Mouse (Mus musculus) testis, adult 2 months (tissue): Measurements from ENCODE around the gene R3hdm2. TPM values are rescaled to one million over a fixed set of nuclear protein-coding genes. Genes with fewer than 3 reads are reported as not detected.

Experiments used
- H3K27ac ChIP-seq: fragments of 200-500 bp; 2 replicates; pipeline ENCODE4 v1.5.1; 2012; ENCODE audit warnings: low read depth, low read length; ENCODE audit not compliant: control insufficient read depth, insufficient read depth
- H3K27me3 ChIP-seq: fragments of 200-500 bp; 2 replicates; pipeline ENCODE4 v1.6.1; 2012; ENCODE audit warnings: mild to moderate bottlenecking, low read length, moderate library complexity; ENCODE audit not compliant: control insufficient read depth, insufficient read depth
- H3K36me3 ChIP-seq: fragments of 200-500 bp; 2 replicates; pipeline ENCODE4 v1.6.1; 2012; ENCODE audit warnings: mild to moderate bottlenecking, low read length; ENCODE audit not compliant: control insufficient read depth, insufficient read depth
- H3K4me1 ChIP-seq: fragments of 200-500 bp; 2 replicates; pipeline ENCODE4 v1.6.1; 2012; ENCODE audit warnings: low read length; ENCODE audit not compliant: control insufficient read depth, insufficient read depth
- H3K4me3 ChIP-seq: fragments of 200-500 bp; 2 replicates; pipeline ENCODE4 v1.5.1; 2012; ENCODE audit warnings: low read depth, mild to moderate bottlenecking, low read length, moderate library complexity, mixed read lengths; ENCODE audit not compliant: control insufficient read depth
- CTCF ChIP-seq: fragments of 200-500 bp; IDR thresholded peaks from 2 replicates; pipeline ENCODE4 v1.5.1; 2012; ENCODE audit warnings: low read depth, mild to moderate bottlenecking, inconsistent platforms, low read length, moderate library complexity; ENCODE audit not compliant: control insufficient read depth, insufficient read depth, insufficient replicate concordance
- POLR2A ChIP-seq: fragments of 200-500 bp; IDR thresholded peaks from 2 replicates; pipeline ENCODE4 v1.6.1; 2012; ENCODE audit warnings: low read depth, mild to moderate bottlenecking, inconsistent platforms, low read length, moderate library complexity; ENCODE audit not compliant: control insufficient read depth
- polyA plus RNA-seq: library from polyadenylated mRNA; depleted of rRNA; stranded (reverse); fragments of >200 nt; gene quantifications from 2 replicates; pipeline ENCODE4 v1.2.3, GENCODE M21; 2012

R3hdm2 gene
- polyA plus RNA-seq, 1 experiment: 56.0 TPM

- no peaks in the 10 kb centered on the region for H3K27me3 ChIP-seq
- no peaks in the 10 kb centered on the region for H3K36me3 ChIP-seq
- peak overlapping the region; percentile 81 for H3K4me3 ChIP-seq
- peaks cover 5% of the 10 kb centered on the region for H3K4me1 ChIP-seq
- TF ChIP-seq POLR2A (no peak), CTCF (no peak)
- H3K27ac ChIP-seq: no peak overlapping the region
Measured at GRCm38 (mm10) chr10:127379654-127380053, 473 bp upstream of the R3hdm2 start.

GRCm38 (mm10) chr10:127380767-127381742 lies 928 bp downstream of the R3hdm2 start:
- Histone ChIP-seq H3K27ac (peak overlapping the region; percentile 85), H3K4me1 (peaks cover 5% of the 10 kb centered on the region), H3K27me3 (no peaks in the 10 kb centered on the region), H3K36me3 (no peaks in the 10 kb centered on the region), H3K4me3 (peak overlapping the region; percentile 93)
- TF ChIP-seq CTCF: no peak
- no peak for TF ChIP-seq POLR2A

- no peaks in the 10 kb centered on the region for H3K36me3 ChIP-seq
- no peak overlapping the region for H3K4me3 ChIP-seq
- TF ChIP-seq POLR2A (no peak), CTCF (no peak)
- peaks cover 5% of the 10 kb centered on the region for H3K4me1 ChIP-seq
- no peaks in the 10 kb centered on the region for H3K27me3 ChIP-seq
- H3K27ac ChIP-seq: peak overlapping the region; percentile 36; the same call in 1 of the 2 replicates
Measured at GRCm38 (mm10) chr10:127381743-127382134, 1.6 kb downstream of the R3hdm2 start.

- Histone ChIP-seq H3K36me3 (peaks cover 2% of the 10 kb centered on the region), H3K27me3 (no peaks in the 10 kb centered on the region), H3K27ac (no peak overlapping the region), H3K4me1 (no peaks in the 10 kb centered on the region), H3K4me3 (no peak overlapping the region)
- TF ChIP-seq CTCF (no peak), POLR2A (no peak)
Measured at GRCm38 (mm10) chr10:127391774-127392173, 11.6 kb downstream of the R3hdm2 start.

GRCm38 (mm10) chr10:127404701-127405100 lies 24.6 kb downstream of the R3hdm2 start:
- Histone ChIP-seq H3K27me3 (no peaks in the 10 kb centered on the region), H3K27ac (no peak overlapping the region), H3K4me1 (no peaks in the 10 kb centered on the region), H3K36me3 (no peaks in the 10 kb centered on the region), H3K4me3 (no peak overlapping the region)
- TF ChIP-seq CTCF (no peak), POLR2A (no peak)

- no peak overlapping the region for H3K4me3 ChIP-seq
- no peaks in the 10 kb centered on the region for H3K4me1 ChIP-seq
- no peaks in the 10 kb centered on the region for H3K36me3 ChIP-seq
- no peaks in the 10 kb centered on the region for H3K27me3 ChIP-seq
- TF ChIP-seq POLR2A: no peak
- no peak for TF ChIP-seq CTCF
- H3K27ac ChIP-seq: no peak overlapping the region
Measured at GRCm38 (mm10) chr10:127407391-127407790, 27.3 kb downstream of the R3hdm2 start.

- Histone ChIP-seq H3K27ac (no peak overlapping the region; the same call in 1 of the 2 replicates), H3K27me3 (no peaks in the 10 kb centered on the region), H3K4me3 (no peak overlapping the region), H3K4me1 (no peaks in the 10 kb centered on the region), H3K36me3 (no peaks in the 10 kb centered on the region)
- TF ChIP-seq CTCF (no peak), POLR2A (no peak)
Measured at GRCm38 (mm10) chr10:127412101-127412500, 32.0 kb downstream of the R3hdm2 start.
